Mouse (Mus musculus) ES-Bruce4 (cell line): Measurements from ENCODE around the gene Mia3.

Source experiments
- CTCF ChIP-seq: IDR thresholded peaks from one replicate; pipeline ENCODE4 v1.8.1; 2011; ENCODE audit warnings: low read depth, low read length
- EP300 ChIP-seq: IDR thresholded peaks from 2 replicates; pipeline ENCODE4 v1.6.1; 2011; ENCODE audit warnings: low read depth, low read length; ENCODE audit not compliant: insufficient read depth

DNA sequence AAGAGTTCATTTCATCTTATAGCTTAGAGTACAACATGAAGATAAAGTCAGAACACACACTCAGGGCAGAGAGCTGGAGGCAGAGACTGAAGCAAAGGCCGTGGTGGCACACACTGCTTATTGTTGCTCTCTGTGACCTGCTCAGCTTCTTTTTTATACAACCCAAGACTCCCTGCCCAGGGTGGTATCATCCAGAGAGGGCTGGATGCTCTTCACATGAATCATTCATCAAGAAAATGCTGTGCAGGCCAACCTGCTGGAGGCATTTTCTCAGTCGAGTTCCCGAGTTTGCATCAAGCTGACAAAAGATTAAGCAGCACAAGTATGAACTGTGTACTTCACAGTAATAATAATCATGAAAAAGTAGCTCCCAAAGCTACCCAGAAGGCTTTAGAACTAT is 81.0 kb downstream of the Mia3 start:
- no peak for TF ChIP-seq CTCF
- TF ChIP-seq EP300: no peak
